Mouse (Mus musculus): ENCODE data around the gene Lipm.

Lipm gene

DNA sequence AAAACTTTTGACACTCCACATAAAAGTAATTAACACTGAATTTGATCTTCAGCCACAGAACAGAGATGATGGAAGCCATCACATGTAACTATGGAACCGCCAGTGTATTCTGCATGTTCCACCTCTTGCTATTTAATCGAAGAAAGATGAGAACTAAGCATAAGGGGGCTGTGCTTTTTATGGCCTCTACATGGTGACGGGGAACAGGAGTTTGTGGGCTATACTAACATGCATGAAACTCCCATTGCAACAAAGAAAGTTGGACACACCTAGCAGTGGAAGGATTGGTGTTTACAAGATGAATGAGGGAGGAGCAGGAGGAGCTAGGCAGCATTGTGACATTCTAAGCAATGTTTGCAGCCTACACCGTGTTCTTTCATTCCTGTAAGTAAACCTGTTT is at the start of gene Lipm:
Gene Lipm, plus strand, starts transcription at position 301 of the 400 bp plus-strand sequence.
- no peak for DNase-seq (ENCODE audit: low spot score)

DNA sequence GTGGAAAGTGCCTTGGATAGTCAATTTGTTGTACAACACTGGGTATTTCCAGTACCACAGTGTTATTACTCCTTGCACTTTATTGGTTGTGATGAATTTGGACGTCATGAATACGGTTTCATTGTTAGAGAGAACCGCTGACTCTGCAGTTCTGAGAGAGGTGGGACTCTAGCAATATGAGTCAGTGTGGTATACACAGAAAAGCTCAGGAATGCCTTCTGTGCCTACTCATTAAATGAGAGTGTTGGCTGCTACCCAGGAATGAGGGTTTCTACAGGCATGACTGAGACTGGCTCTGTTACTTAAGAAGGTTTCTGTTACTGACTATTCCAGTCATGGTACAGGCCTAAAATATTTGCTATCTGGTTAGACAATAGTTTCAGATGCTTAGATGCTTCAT is 49.2 kb upstream of the Lipm start:
- DNase-seq (ENCODE audit: low spot score), result no peak

DNA sequence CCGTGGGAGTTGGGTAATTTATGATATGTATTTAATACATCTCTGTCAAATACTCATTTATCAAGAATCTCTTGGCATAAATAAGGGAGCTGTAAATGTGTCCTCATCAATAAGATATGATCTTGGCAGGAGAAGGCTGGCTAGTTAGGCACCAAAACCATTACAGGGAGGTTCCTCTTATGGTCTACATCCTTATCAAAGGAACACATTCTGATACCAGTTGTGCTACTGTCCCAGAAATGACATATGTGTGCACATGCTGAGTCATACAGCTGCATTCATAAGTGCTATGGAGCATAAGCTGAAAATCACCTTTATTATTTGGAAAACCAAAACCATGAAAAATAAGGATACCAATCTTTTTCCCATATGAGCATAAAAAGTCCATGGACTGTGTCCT is 37.2 kb upstream of the Lipm start:
- DNase-seq (ENCODE audit: low spot score), result no peak

DNA sequence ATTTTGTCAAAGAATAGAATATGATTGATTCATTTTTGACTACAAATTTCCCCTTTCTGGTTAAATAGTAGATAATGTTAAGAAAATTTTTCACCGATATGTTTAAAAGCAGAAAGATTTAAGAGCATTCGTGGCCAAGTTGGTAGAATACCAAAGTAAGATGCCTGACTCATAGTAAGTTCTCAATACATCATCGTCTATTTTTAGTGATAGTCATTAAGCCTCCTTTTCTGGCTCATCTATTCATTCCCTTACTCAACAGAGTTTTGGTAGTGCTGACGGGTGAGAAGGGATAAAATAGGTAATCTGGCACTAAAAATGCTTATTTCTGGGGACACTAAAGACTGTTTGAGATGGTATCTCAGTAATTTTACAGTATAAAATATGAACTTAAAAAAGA is 36.7 kb upstream of the Lipm start:
- DNase-seq (ENCODE audit: low spot score), result no peak

DNA sequence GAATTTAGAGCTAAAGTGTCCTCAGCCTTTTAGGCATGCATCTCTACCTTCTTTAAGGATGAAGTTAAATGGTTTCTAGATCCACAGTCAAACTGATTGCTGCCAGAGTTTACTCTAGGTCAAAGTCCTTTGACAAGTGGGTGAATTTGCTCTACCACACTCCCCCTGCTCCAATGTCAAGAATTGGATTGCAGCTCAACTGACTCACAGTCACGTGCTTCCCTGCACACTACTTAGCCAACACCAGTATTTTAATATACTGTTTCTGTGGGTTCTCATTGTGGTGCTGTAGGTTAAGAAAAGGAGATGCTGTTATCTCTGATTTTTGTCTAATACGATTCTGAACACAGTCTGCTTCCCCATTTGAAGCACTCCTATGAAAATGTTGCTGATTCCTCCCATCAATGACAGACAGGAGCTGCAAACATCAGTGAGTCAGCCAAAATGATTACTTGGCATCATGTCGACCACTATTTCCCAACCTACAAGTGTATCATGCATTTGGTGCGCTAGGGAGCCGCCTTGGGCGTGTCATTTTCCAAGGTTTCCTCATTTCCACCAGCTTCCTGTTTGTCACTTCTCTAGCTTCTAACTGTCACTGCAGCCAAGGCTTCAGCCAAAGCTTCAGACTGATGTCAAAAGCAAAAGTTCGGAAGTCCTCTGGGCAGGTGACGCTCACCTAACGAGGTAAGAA is 33.8 kb upstream of the Lipm start, which contains the start of gene Lipn:
Gene Lipn, plus strand, starts transcription at position 580 of the 694 bp plus-strand sequence.
- DNase-seq (ENCODE audit: low spot score), result no peak

DNA sequence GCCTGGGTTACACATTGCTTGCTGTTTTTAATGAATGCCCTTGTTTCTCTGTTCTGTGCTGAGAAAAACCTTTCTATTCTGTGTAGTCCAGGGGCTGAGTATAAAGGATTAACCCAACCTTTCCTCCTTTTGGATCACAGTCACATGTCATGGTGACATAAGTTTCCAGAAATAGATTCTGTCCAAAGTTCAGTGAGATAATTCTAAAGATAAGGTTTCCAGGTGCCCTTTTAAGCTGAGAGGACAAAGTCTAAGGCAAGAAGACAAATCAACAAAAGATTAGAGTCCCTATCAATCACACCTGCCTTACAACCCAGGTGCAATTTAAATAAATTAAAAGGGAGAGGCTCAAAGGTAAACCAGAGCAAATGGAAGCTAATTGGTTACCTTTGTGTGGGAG is 26.5 kb upstream of the Lipm start:
- DNase-seq (ENCODE audit: low spot score), result no peak

DNA sequence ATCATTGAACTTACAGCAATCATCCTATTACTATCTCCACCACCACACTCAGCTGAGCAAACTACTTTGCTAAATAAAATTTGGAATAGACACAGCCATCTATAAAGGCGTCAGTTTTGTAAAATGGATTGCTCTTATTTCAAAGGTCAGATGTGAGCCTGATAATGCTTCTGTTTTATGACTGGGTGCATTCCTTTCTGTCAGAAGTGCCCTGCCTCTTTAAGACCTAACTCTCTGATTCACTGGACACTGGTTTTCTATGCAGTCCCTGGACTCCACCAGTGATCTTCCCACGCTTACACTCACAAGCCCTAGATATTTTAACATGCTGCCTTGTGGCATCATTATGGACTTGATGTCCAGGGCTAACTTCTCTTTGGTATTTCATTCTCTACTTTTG is 22.6 kb upstream of the Lipm start:
- DNase-seq (ENCODE audit: low spot score), result no peak

DNA sequence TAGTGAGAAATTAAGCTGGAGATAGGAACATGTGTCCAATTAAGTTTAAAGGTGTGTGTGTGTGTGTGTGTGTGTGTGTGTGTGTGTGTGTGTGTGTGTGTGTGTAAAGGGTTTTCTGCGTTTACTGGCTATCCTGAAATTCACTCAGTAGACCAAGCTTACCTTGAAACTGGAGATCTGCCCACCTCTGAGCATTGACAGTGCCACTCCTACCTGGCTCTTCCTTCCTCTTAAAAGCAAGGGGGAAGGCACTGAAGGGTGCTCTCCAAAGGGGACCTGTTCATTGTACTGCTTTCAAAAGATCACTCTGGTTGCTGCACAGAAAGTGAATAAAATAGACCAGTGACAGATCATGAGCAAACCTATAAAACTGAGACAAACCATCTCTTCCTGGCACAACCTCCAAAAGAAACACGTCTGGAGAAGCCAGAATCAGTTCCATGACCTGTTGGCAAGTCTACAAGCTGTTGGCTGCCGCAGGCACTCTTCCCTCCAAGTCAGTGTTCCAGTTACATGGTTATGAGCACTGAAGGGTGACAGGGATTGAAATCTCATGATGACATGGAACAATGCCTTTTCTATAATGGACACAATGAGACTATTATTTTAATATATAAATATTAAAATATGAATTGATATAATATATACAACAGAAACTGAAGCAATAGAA is 11.6 kb upstream of the Lipm start:
- no peak for DNase-seq (ENCODE audit: low spot score)

DNA sequence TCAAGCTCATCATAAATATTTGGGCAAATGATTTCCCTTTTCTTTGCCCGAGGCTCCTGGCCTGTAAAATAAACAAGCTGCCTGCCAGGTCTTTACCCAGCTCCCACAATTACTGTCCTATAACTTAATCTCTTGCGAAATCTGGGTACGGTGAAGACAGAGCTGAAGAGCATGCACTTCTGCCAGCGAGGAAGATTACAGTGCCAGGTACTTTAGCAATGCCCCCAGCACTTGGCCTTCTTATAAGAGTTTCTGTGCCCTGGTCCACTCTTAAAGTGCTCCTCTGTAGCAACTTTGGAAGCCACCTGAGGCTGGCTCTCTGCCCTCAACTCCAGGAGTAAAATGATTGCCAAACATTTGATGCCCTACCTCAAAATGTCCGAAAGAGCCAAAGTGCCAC is 5.4 kb upstream of the Lipm start:
- no peak for DNase-seq (ENCODE audit: low spot score)

DNA sequence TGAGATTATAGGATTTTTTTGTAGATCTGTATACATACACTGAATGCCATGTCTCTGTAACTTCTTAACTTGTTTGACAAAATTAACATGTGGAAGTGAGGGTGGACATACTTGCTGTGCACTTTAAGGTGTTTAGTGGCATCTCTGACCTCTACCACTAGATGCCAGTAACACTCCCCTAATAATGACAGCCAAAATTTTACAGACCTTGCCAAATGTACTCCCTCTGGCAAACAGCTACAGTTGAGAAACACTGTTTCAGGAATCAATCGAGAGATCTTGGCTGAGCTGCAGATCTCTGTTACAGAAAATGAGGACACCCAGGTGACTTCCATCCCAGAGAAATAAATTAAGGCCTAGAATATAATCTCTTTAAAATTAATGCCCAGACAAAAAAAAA is 4.5 kb upstream of the Lipm start:
- DNase-seq (ENCODE audit: low spot score), result no peak

DNA sequence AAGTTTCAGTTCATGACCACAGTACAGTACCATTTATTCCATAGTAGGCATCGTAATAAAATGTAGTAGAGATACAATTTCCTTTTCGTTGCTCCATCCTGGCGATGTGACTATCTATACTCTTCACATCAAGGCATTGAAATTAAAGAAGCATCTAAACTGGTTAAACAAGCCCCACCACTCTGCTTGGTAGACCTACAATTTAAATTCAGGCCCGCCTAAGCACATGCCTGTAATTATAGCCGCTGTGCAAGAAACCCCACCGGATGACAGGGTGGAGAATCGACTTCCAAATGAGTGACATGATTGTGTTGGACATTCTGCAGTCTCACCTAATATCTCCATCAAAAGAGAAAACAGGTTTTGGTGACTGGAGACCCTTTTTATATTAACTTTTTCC is 1.2 kb downstream of the Lipm start:
- no peak for DNase-seq (ENCODE audit: low spot score)

DNA sequence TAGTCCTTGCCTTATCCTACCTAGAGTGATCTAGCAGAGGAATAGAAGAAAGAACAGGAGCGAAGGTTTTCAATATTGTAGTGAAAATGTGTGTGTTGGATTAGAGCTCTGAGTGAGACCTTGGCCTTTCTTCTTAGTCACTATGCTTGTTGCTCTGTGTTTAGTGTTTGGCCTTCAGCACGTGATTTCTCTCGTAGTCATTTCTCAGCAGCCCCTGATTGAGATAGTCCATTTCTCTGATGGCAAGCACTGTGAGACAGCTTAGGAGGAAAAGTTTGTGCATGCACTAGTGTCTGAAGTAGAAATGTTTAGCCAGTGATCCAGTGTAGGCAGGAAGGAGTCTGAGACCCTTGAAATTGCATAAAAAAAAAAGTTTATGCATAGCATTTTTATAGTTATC is 4.1 kb downstream of the Lipm start:
- DNase-seq (ENCODE audit: low spot score), result no peak

DNA sequence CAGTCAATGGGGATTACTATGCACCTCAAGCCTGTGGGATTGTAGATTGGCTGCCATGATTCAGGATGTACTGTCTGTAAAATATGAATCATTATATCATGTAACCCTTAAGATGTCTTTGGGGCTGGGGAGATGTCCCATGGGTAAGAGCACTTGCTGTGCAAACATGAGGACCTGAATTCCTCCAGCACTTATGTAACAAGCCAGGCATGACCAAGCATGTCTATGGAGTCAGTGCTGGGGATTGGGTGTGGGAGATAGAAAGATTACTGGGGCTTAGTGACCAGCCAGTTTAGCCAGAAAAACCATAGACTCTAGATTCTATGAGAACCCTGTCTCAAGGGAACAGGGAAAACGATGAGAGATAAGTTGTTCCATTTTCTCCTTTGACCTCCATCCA is 18.4 kb downstream of the Lipm start:
- DNase-seq (ENCODE audit: low spot score), result no peak

DNA sequence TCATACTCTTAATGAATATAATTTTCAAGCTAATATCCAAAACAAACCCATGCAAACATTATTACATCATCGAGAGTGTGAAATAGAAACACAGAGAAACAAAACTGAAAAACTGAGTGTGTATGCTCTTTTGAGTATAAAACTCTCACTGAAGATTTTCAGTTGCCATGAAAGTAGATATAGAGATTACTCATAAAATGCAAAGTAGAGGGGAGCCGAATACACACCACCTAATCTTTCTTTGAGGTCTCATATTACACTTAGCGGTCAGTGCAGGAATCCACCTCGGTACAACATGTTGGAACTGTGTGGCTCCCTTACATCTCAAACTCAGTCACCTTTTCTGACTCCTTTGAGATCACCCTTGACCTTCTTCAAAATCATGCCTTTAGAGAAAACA is 18.9 kb downstream of the Lipm start:
- no peak for DNase-seq (ENCODE audit: low spot score)

DNA sequence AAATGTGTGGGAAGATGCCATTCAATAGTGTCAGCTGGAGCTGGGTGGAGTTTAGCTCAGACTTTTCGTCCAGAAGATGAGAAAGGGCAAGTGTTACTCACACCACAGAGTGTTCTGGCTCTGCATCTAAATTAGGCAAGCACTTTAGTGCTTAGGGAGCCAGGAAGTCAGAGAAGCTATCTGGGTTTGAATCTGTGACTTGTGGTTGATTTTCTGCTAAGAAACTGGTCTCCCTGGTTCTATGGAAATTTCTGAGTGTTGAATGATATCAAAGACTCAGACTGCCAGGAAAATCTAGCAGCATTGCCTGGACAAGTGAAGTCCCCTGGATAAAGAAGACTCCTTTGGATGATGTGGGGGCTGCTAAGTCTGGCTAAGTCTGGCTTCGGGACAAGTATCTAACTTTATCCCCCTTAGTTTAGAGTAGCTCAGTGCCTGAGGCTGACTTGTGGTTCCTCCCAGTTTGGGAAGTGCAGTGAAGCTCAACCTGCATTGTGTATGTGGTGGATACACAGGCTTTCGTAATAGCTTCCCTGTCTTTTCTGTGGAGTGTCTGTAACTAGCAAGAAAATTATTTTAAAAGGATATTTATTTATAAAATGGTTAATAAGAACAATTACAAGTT is 19.5 kb downstream of the Lipm start:
- no peak for DNase-seq (ENCODE audit: low spot score)

DNA sequence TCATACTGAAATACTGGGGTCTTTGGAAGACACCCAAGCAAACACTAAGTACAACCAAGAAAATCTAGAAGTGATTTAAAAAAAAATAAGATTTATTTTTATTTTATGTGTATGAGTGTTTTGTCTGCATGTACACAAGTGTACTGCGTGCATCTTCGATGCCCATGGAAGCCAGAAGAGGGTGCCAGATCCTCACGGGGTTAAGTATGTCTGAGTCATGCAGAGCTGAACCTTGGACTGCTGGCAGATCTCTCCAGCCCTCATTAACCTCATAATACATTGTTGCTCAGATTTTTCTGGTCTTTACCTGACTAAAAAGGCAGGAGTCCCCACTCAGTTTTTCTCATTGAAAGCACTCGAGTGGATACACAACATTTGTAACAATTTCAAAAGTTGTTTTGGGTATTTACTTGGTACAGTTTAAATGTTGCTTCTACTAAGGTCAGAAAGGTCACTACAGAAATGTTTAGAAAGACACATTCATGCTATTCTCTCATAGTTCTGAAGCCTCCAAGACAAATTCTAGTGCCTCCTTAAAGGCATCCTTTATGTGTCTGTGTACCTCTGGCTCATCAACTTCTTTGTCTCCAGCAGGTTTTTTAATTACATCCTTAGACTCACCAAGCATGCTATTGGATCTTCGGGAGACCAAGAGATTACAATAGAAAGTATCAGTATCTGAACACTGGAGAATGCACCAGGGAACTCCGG is 38.1 kb downstream of the Lipm start:
- no peak for DNase-seq (ENCODE audit: low spot score)

DNA sequence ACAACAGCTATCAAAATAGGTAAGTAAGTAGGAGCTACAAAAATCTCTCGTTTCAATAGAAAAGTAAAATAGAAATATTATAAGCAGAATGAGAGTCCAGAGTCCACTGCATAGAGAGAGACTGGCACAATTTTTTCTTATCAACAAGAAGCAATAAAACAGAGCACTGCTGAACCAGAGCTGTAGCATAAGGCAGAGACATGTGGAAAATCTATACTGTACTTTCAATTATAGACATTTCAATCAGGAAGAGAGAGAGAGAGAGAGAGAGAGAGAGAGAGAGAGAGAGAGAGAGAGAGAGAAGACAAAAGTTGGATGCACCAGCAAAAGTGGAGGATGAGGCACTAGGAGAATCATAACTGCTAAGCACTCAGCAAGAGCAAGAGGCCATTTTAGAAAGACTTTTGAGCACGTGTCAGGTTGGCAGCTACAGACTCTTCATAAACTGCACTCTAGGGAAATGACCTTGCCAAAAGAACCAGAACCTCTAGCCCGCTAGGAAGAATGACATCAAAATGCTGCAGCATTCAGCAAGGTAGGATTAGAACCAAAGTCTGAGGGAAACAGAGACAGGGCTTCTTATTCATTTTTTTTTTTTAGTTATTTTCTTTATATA is 38.8 kb downstream of the Lipm start:
- DNase-seq (ENCODE audit: low spot score), result no peak

DNA sequence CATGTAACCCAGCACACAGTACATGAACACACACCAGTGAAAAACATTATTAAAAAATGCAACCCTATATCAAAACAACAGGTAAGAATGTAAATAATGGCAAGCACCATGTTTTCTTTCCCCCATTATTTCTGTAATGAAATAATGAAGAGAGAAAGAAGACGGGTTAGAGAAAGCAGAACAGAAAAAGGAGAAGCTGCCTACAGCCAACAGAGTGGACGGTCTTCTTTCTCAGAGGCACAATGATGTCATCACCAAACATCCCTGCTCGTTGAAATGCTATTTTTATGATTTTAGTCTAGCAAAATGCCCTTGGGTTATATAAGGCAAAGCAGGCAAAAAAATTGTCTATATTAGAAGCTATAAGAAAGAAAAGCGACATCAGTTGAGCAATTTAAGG is 47.7 kb downstream of the Lipm start:
- no peak for DNase-seq (ENCODE audit: low spot score)

DNA sequence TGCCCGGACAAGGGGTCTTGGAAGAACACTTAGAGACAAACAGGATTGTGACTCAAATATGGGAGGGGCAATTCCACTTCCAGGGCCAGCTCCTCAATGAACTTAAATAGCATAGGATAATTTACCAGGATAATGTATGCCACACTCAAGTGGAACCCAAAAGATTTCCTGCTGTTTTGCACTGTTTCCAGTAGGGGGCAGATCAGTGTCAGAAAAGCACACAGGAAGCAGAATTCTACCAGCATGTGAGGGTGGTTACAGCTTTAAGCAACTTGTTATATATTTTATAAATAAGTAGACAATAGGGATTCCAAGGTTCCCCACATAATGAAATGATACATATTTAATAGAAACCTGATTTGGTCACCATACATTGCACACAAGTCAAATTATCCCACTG is 51.2 kb downstream of the Lipm start:
- no peak for DNase-seq (ENCODE audit: low spot score)

DNA sequence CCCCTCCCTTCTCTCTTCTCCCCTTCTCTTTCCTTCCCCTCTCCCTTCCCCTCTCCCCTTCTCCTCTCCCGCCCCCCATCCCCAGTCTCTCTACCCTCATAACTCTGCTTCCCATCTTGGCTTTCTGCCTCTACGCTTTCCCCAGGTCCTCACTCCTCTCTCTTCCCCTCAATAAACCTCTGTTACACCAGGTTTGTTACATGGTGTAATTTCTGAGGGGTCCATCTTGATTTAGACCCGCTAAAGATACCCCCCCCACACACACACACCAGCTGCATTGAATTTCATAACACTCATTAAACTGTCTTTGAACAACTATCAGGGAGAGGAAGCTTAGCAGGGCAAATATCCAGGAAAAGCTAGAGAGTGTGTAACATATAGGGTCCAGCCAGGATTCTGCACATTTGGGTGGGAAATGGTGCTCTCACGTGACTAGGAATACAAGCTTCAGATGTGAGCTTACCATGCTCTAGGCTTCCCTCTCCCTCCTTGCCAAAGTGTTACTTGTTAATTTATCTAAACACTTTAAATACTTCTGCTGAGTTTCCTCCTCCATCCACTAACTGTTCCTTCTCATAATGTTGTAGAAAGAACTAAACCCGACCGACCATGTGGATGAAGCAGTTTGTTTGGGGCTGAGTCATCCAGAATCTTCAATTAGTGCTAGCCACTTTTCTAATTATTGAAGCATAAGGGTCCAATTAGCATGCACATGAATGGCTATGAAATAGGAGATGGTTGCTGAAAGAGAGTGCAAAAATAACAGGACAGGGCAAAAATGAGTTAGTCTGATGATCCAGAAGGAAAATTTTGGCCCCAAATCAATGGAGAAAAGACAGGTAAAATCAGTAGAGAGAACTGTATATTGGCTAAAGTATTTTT is 52.8 kb downstream of the Lipm start:
- DNase-seq (ENCODE audit: low spot score), result no peak

DNA sequence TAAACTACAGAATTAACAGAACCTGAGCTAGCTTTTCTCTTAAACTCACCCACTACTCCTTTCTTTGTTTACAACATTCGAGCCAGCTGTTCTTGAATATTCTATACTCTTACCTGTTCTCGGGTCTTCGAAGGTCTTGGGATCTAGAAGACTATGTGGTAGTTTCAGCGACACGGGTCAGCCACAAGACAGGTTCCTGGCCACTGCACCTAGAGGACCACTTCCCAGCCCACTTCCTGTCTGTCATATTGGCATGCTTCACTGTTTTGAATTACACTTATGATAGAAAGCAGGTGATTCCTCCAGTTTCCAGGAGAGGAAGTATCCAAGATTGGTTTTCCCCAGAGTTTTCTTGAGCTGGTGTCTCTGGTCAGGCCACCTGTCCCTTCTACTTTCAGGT is 62.0 kb downstream of the Lipm start:
- DNase-seq (ENCODE audit: low spot score), result no peak

Data from ovary, postnatal 36 days (tissue).